Mouse (Mus musculus): ENCODE measurements at regions not wholly inside any gene's neighbourhood (a gene's known extent, or its start where the extent isn't known, plus 50 kb on each side); places are given as distances from the start of the nearest gene placed in this dataset.

DNA sequence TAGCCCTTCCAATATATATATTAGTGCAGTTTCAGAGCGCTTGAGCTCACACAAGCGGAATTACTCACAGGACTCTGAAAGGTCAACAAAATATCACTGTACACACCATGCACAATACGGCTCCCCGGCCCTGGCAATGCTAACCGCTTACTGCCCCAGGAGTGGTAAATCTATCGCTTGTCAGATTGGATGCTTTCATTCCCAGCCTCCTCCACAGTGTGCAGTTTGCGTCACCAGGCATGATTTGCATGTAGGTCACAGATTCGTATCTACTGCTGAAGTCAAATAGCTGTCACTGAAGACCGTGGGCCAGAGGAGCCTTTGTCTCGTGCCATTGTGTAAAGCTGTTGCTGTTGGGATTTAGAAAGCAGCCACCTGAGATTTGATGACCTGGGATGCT lies 60.1 kb downstream of the Ccdc115 start:
- DNase-seq = peak; percentile 26 to 28

DNA sequence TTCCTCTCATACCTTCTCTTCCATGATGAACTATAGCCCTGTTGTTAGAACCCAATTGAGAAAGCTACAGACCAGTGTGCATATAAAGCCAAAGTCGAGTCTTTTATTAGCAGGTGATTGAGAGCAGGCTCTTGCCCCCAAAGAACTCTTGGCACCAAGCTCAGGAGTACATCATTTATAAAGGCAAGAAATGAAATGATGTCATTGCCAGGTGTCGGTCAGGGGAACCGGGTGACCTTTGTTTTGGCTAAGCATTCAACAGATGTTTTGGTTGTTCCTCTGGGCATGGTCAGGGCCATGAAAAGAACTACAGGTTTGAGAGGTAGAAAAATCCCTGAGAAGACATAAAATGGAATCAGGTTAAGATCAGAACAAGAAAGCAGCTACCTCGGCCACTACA lies 61.6 kb downstream of the Ccdc115 start:
- no peak for DNase-seq

DNA sequence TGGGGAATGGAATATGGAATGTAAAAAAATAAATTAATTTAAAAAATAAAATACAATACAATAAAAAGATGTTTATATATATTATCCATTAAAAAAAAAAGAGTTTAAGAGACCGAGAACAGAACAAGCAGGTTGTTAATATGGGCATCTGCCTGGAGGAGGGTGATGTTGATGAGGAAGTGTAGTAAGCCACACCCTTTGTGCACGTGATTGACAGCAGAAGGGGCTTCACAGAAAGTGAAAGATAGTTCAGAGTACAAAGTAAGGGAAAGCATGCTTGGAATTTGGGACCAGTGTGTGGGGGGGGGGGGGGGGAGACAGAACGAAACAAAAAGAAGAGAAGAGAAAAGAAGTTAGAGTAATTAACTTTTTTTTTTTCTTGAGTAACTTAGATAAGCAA lies 64.0 kb downstream of the Ccdc115 start:
- DNase-seq = no peak

DNA sequence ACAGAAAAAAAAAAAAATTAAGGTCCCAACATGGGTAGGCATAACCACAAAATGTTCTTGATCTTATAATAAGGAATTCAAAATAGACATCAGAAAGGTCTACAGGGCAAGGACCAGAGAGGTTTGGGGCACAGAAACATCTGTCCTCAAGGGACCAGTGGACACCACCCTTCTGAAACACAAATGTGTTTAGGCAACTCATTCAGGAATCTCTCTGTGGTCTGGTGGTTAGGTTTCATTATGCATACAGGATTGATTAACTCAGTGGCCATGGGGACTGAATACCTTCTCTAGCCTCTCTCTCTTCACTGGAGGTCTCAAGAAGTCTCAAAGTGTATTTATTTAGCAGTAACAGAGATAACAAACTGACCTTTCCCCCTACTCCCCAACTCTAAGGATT lies 67.8 kb downstream of the Ccdc115 start:
- DNase-seq = no peak

Measured in cerebellum, adult 18-20 months (tissue).